Comparison of ENCODE assay signal across 8 mouse cellular contexts in genomic region chrX:20658891-20659406, GRCm38 (mm10). TPM values are rescaled to one million over a fixed set of nuclear protein-coding genes. Genes with fewer than 3 reads are reported as not detected.
A peak's percentile ranks its signal among the peaks of the same experiment; 100 is the strongest.
DNase-seq lines count a peak whose midpoint lies in the region; ATAC-seq and TF ChIP-seq lines count a peak whose summit lies in the region.

No protein-coding gene starts in this region.

- H3K9ac ChIP-seq in MEL (ENCODE audit: control insufficient read depth, low read depth, low read length, poor library complexity, severe bottlenecking), result peak overlapping the region; percentile 87
- H3K9ac ChIP-seq in forebrain, embryonic 12.5 days, result peak overlapping the region; percentile 40; the same call in 1 of the 2 replicates
- H3K9ac ChIP-seq in intestine, postnatal 0 days (ENCODE audit: low read depth, low read length), result peak overlapping the region; percentile 38; the same call in 1 of the 2 replicates

- H3K27ac ChIP-seq in MEL (ENCODE audit: control insufficient read depth, low read depth, low read length), result peak overlapping the region; percentile 87
- no peak overlapping the region for H3K27ac ChIP-seq in forebrain, embryonic 12.5 days
- H3K27ac ChIP-seq in intestine, postnatal 0 days (ENCODE audit: low read depth, low read length), result no peak overlapping the region

- peak overlapping the region; percentile 66 for H3K4me2 ChIP-seq in forebrain, embryonic 12.5 days
- H3K4me2 ChIP-seq in intestine, postnatal 0 days (replicated peaks; ENCODE audit: low read depth), result peak overlapping the region; percentile 75

- H3K4me3 ChIP-seq in MEL (ENCODE audit: control insufficient read depth in 1 of 2, insufficient read depth in 1 of 2, low read depth in 2 of 2, low read length in 2 of 2), result peak overlapping the region; percentile 69 to 75
- peak overlapping the region; percentile 45 for H3K4me3 ChIP-seq in forebrain, embryonic 12.5 days (replicated peaks)
- H3K4me3 ChIP-seq in intestine, postnatal 0 days (ENCODE audit: low read depth, low read length), result peak overlapping the region; percentile 48

- 8% methylated on average over 24 of the region's 24 CpGs for WGBS in forebrain, embryonic 12.5 days
- 17% methylated on average over 24 of the region's 24 CpGs for WGBS in intestine, postnatal 0 days

- ATAC-seq in forebrain, embryonic 12.5 days (ENCODE audit: low FRiP score), result no peak
- no peak for ATAC-seq in intestine, postnatal 0 days
- peak; percentile 10; the same call in 1 of the 2 replicates for ATAC-seq in megakaryocyte progenitor cell, adult 5-6 weeks (replicated peaks; ENCODE audit: poor library complexity)

- H3K79me2 ChIP-seq in MEL (ENCODE audit: control insufficient read depth, insufficient read depth, low read length, poor library complexity), result peaks cover 19% of the 10 kb centered on the region

- peak; percentile 22 for DNase-seq in cerebellum, adult 11-12 months
- DNase-seq in cerebellum, postnatal 4 days (ENCODE audit: low spot score in 2 of 2), result no peak
- peak; percentile 74 for DNase-seq in MEL (ENCODE audit: low read depth, low spot score)
- DNase-seq in thymus, postnatal 36 days, result peak; percentile 18 to 21
- no peak for DNase-seq in urinary bladder, postnatal 36 days (ENCODE audit: low spot score in 2 of 2)

- H3K36me3 ChIP-seq in MEL (ENCODE audit: control insufficient read depth in 1 of 2, insufficient read depth in 2 of 2, low read length in 2 of 2), result peaks cover 0 to 24% of the 10 kb centered on the region in 2 experiments; a peak in 2 of 4 replicates
- no peaks in the 10 kb centered on the region for H3K36me3 ChIP-seq in forebrain, embryonic 12.5 days (replicated peaks)
- no peaks in the 10 kb centered on the region for H3K36me3 ChIP-seq in intestine, postnatal 0 days (ENCODE audit: control insufficient read depth, insufficient read depth)

- no peak for TF ChIP-seq EP300 in MEL (IDR thresholded peaks at IDR 0.05; ENCODE audit: low read depth in 1 of 2, low read length in 2 of 2)

- TF ChIP-seq CTCF in MEL (IDR thresholded peaks at IDR 0.05 in 2 of 3, conservative IDR thresholded peaks at IDR 0.05 in 1 of 3; ENCODE audit: control insufficient read depth in 1 of 3, insufficient read depth in 1 of 3, low read depth in 2 of 3, low read length in 3 of 3, poor library complexity in 1 of 3, severe bottlenecking in 1 of 3), result no peak
- TF ChIP-seq CTCF in intestine, postnatal 0 days (IDR thresholded peaks at IDR 0.05; ENCODE audit: low read depth), result no peak

- H3K4me1 ChIP-seq in MEL (ENCODE audit: control insufficient read depth in 1 of 2, insufficient read depth in 2 of 2, low read length in 2 of 2), result peaks cover 3 to 16% of the 10 kb centered on the region in 2 experiments; a peak in 3 of 4 replicates
- peaks cover 4% of the 10 kb centered on the region for H3K4me1 ChIP-seq in forebrain, embryonic 12.5 days
- 0 out of 2 replicates have a peak, but pooled peaks cover 2% of the 10 kb centered on the region for H3K4me1 ChIP-seq in intestine, postnatal 0 days (replicated peaks; ENCODE audit: control insufficient read depth, insufficient read depth, low read length)

- no peaks in the 10 kb centered on the region for H3K9me3 ChIP-seq in MEL (replicated peaks; ENCODE audit: insufficient read depth, low read length)
- no peaks in the 10 kb centered on the region for H3K9me3 ChIP-seq in forebrain, embryonic 12.5 days
- H3K9me3 ChIP-seq in intestine, postnatal 0 days (ENCODE audit: control insufficient read depth), result no peaks in the 10 kb centered on the region

- TF ChIP-seq RAD21 in MEL (IDR thresholded peaks at IDR 0.05; ENCODE audit: low read depth, low read length), result no peak

- TF ChIP-seq POLR2A in MEL (IDR thresholded peaks at IDR 0.05; ENCODE audit: control insufficient read depth in 1 of 2, insufficient read depth in 1 of 2, low read depth in 1 of 2, low read length in 2 of 2, poor library complexity in 1 of 2), result no peak

- no peaks in the 10 kb centered on the region for H3K27me3 ChIP-seq in MEL (ENCODE audit: control insufficient read depth in 1 of 2, insufficient read depth in 2 of 2, low read length in 2 of 2)
- H3K27me3 ChIP-seq in forebrain, embryonic 12.5 days, result no peaks in the 10 kb centered on the region
- H3K27me3 ChIP-seq in intestine, postnatal 0 days (replicated peaks; ENCODE audit: control insufficient read depth, insufficient read depth, low read length), result no peaks in the 10 kb centered on the region

TF ChIP-seq in MEL, 35 proteins besides CTCF, POLR2A, EP300 and RAD21:
- peak; percentile 92 for TF ChIP-seq ZNF384 (IDR thresholded peaks at IDR 0.05; ENCODE audit: low read depth, low read length)
- no peak for TF ChIP-seq POLR2AphosphoS5 (IDR thresholded peaks at IDR 0.05; ENCODE audit: borderline replicate concordance, low read depth, low read length)

RNA-seq across cellular contexts. Expression of gene Uba1, which starts 0.8 kb away (rescaled TPM):
- total RNA-seq in MEL (2012; rRNA removed), result 269 and 295 TPM in 2 replicates
- polyA plus RNA-seq in MEL (2012; ENCODE audit: insufficient read depth in 1 of 2, insufficient read length in 2 of 2, low read depth in 1 of 2, low replicate concordance in 2 of 2, missing spikeins in 1 of 2), result 100 to 1,000 TPM; 530 to 704 TPM
- polyA plus RNA-seq in forebrain, embryonic 12.5 days (2016; fragmentation: Nextera tagmentation; extraction: Ambion mirVana), result 336 and 380 TPM in 2 replicates
- polyA plus RNA-seq in intestine, postnatal 0 days (2015; fragmentation: Nextera tagmentation; extraction: Ambion mirVana), result 77.1 and 79.7 TPM in 2 replicates
- 158 and 174 TPM in 2 replicates for total RNA-seq in megakaryocyte progenitor cell, adult 5-6 weeks (2015)
- total RNA-seq in megakaryocyte progenitor cell, adult 5-6 weeks (2017), result 151 and 156 TPM in 2 replicates

RNA-seq across cellular contexts. Expression of gene Cdk16, which starts 28.8 kb away (rescaled TPM):
- 31.9 and 36.6 TPM in 2 replicates for total RNA-seq in MEL (2012; rRNA removed)
- 100 to 1,000 TPM in 1 of 2 experiments, not detected in 1; 136 TPM for polyA plus RNA-seq in MEL (2012; ENCODE audit: insufficient read depth in 1 of 2, insufficient read length in 2 of 2, low read depth in 1 of 2, low replicate concordance in 2 of 2, missing spikeins in 1 of 2)
- 136 and 142 TPM in 2 replicates for polyA plus RNA-seq in forebrain, embryonic 12.5 days (2016; fragmentation: Nextera tagmentation; extraction: Ambion mirVana)
- polyA plus RNA-seq in intestine, postnatal 0 days (2015; fragmentation: Nextera tagmentation; extraction: Ambion mirVana), result 50.0 and 51.6 TPM in 2 replicates
- 49.2 and 49.8 TPM in 2 replicates for total RNA-seq in megakaryocyte progenitor cell, adult 5-6 weeks (2015)
- total RNA-seq in megakaryocyte progenitor cell, adult 5-6 weeks (2017), result 25.4 and 29.7 TPM in 2 replicates

RNA-seq across cellular contexts. Expression of gene Ndufb11, which starts 41.5 kb away (rescaled TPM):
- total RNA-seq in MEL (2012; rRNA removed), result 252 and 262 TPM in 2 replicates
- 100 to 1,000 TPM in 1 of 2 experiments, not detected in 1; 357 TPM for polyA plus RNA-seq in MEL (2012; ENCODE audit: insufficient read depth in 1 of 2, insufficient read length in 2 of 2, low read depth in 1 of 2, low replicate concordance in 2 of 2, missing spikeins in 1 of 2)
- 195 and 203 TPM in 2 replicates for polyA plus RNA-seq in forebrain, embryonic 12.5 days (2016; fragmentation: Nextera tagmentation; extraction: Ambion mirVana)
- 327 and 339 TPM in 2 replicates for polyA plus RNA-seq in intestine, postnatal 0 days (2015; fragmentation: Nextera tagmentation; extraction: Ambion mirVana)
- total RNA-seq in megakaryocyte progenitor cell, adult 5-6 weeks (2015), result 161 and 171 TPM in 2 replicates
- 75.1 and 84.7 TPM in 2 replicates for total RNA-seq in megakaryocyte progenitor cell, adult 5-6 weeks (2017)

RNA-seq across cellular contexts. Expression of gene Rbm10, which starts 41.6 kb away (rescaled TPM):
- total RNA-seq in MEL (2012; rRNA removed), result 154 and 158 TPM in 2 replicates
- 100 to 1,000 TPM in 1 of 2 experiments, not detected in 1; 183 TPM for polyA plus RNA-seq in MEL (2012; ENCODE audit: insufficient read depth in 1 of 2, insufficient read length in 2 of 2, low read depth in 1 of 2, low replicate concordance in 2 of 2, missing spikeins in 1 of 2)
- 84.9 and 89.2 TPM in 2 replicates for polyA plus RNA-seq in forebrain, embryonic 12.5 days (2016; fragmentation: Nextera tagmentation; extraction: Ambion mirVana)
- polyA plus RNA-seq in intestine, postnatal 0 days (2015; fragmentation: Nextera tagmentation; extraction: Ambion mirVana), result 15.8 and 16.3 TPM in 2 replicates
- 28.4 and 32.0 TPM in 2 replicates for total RNA-seq in megakaryocyte progenitor cell, adult 5-6 weeks (2015)
- 66.3 and 82.3 TPM in 2 replicates for total RNA-seq in megakaryocyte progenitor cell, adult 5-6 weeks (2017)

RNA-seq across cellular contexts. Expression of gene Usp11, which starts 44.8 kb away (rescaled TPM):
- 13.8 and 17.8 TPM in 2 replicates for total RNA-seq in MEL (2012; rRNA removed)
- polyA plus RNA-seq in MEL (2012; ENCODE audit: insufficient read depth in 1 of 2, insufficient read length in 2 of 2, low read depth in 1 of 2, low replicate concordance in 2 of 2, missing spikeins in 1 of 2), result 10 to 100 TPM in 1 of 2 experiments, not detected in 1; 34.4 TPM
- polyA plus RNA-seq in forebrain, embryonic 12.5 days (2016; fragmentation: Nextera tagmentation; extraction: Ambion mirVana), result 72.8 and 77.7 TPM in 2 replicates
- 3.8 and 4.1 TPM in 2 replicates for polyA plus RNA-seq in intestine, postnatal 0 days (2015; fragmentation: Nextera tagmentation; extraction: Ambion mirVana)
- 30.6 and 32.5 TPM in 2 replicates for total RNA-seq in megakaryocyte progenitor cell, adult 5-6 weeks (2015)
- total RNA-seq in megakaryocyte progenitor cell, adult 5-6 weeks (2017), result 32.2 and 36.7 TPM in 2 replicates

Comparison
In these comparisons a context has a peak if more than half of its experiments do, and no peak if none do; other contexts are left out.
1. DNase-seq: peak in cerebellum, adult 11-12 months (single experiment), MEL (single experiment) and thymus, postnatal 36 days (2 of 2); none in cerebellum, postnatal 4 days (0 of 2) and urinary bladder, postnatal 36 days (0 of 2).
2. Peak in every context shown above with its lines, with median percentiles within 50 percentile points of each other: H3K4me3 ChIP-seq and H3K9ac ChIP-seq.